Mouse (Mus musculus) fibroblast of lung, adult 2 months (primary cell): Measurements from ENCODE around the gene Slc24a3.
A peak's percentile ranks its signal among the peaks of the same experiment; 100 is the strongest.

Experiments
- DNase-seq: peaks from one replicate; pipeline ENCODE4 v3.0.0-alpha.2; 2011; ENCODE audit warnings: low read depth

Gene Slc24a3

GRCm38 (mm10) chr2:145554722-145555252 lies 387.2 kb downstream of the Slc24a3 start:
- no peak for DNase-seq

GRCm38 (mm10) chr2:145555713-145556112 lies 388.2 kb downstream of the Slc24a3 start:
- DNase-seq, result no peak

GRCm38 (mm10) chr2:145557361-145557931 lies 389.9 kb downstream of the Slc24a3 start:
- DNase-seq, result peak; percentile 9

- no peak for DNase-seq
These were observed 394.9 kb downstream of the Slc24a3 start for GRCm38 (mm10) chr2:145562493-145562892.

GRCm38 (mm10) chr2:145564596-145564995 lies 397.0 kb downstream of the Slc24a3 start:
- DNase-seq, result no peak

GRCm38 (mm10) chr2:145566904-145567303 lies 399.4 kb downstream of the Slc24a3 start:
- no peak for DNase-seq

GRCm38 (mm10) chr2:145571943-145572342 lies 404.4 kb downstream of the Slc24a3 start:
- no peak for DNase-seq

- DNase-seq, result no peak
These were observed 406.6 kb downstream of the Slc24a3 start for GRCm38 (mm10) chr2:145574148-145574547.

- DNase-seq, result no peak
These were observed 415.5 kb downstream of the Slc24a3 start for GRCm38 (mm10) chr2:145583103-145583502.

GRCm38 (mm10) chr2:145585437-145585836 lies 417.9 kb downstream of the Slc24a3 start:
- DNase-seq, result no peak

- DNase-seq, result peak; percentile 27
These were observed 420.6 kb downstream of the Slc24a3 start for GRCm38 (mm10) chr2:145588009-145588737.

- no peak for DNase-seq
These were observed 424.3 kb downstream of the Slc24a3 start for GRCm38 (mm10) chr2:145591881-145592280.

- no peak for DNase-seq
These were observed 426.2 kb downstream of the Slc24a3 start for GRCm38 (mm10) chr2:145593649-145594347.

- no peak for DNase-seq
These were observed 430.3 kb downstream of the Slc24a3 start for GRCm38 (mm10) chr2:145597866-145598265.

GRCm38 (mm10) chr2:145607844-145608243 lies 440.3 kb downstream of the Slc24a3 start:
- DNase-seq, result no peak

GRCm38 (mm10) chr2:145610796-145611705 lies 443.5 kb downstream of the Slc24a3 start:
- DNase-seq, result no peak

GRCm38 (mm10) chr2:145612937-145613336 lies 445.4 kb downstream of the Slc24a3 start:
- DNase-seq, result no peak

- no peak for DNase-seq
These were observed 446.2 kb downstream of the Slc24a3 start for GRCm38 (mm10) chr2:145613705-145614104.

- no peak for DNase-seq
These were observed 452.1 kb downstream of the Slc24a3 start for GRCm38 (mm10) chr2:145619688-145620087.

GRCm38 (mm10) chr2:145620709-145621108 lies 453.2 kb downstream of the Slc24a3 start:
- no peak for DNase-seq

GRCm38 (mm10) chr2:145621119-145621518 lies 453.6 kb downstream of the Slc24a3 start:
- no peak for DNase-seq
